Mouse (Mus musculus) heart, embryonic 12.5 days (tissue): ENCODE data around the gene Xrcc3. TPM values are rescaled to one million over a fixed set of nuclear protein-coding genes. Genes with fewer than 3 reads are reported as not detected.

ENCODE experiments used
- ATAC-seq: fragments of 200-750 bp; cut with Nextera tagmentation; 2 replicates; pipeline ENCODE4 v1.8.0; 2017; ENCODE audit warnings: moderate TSS enrichment, moderate library complexity; ENCODE audit not compliant: insufficient number of reproducible peaks, low FRiP score
- H3K27ac ChIP-seq: fragments of 300-500 bp; sonication (generic); 2 replicates; pipeline ENCODE4 v1.5.1; 2016; ENCODE audit warnings: mild to moderate bottlenecking, moderate library complexity; ENCODE audit not compliant: poor library complexity, severe bottlenecking
- H3K27me3 ChIP-seq: fragments of 300-500 bp; sonication (generic); replicated peaks from 2 replicates; pipeline ENCODE4 v1.6.1; 2016; ENCODE audit warnings: mild to moderate bottlenecking, moderate library complexity
- H3K36me3 ChIP-seq: fragments of 300-500 bp; sonication (generic); 2 replicates; pipeline ENCODE4 v1.6.1; 2016; ENCODE audit warnings: mild to moderate bottlenecking, moderate library complexity
- H3K4me1 ChIP-seq: fragments of 300-500 bp; sonication (generic); replicated peaks from 2 replicates; pipeline ENCODE4 v1.6.1; 2016; ENCODE audit warnings: mild to moderate bottlenecking
- H3K4me2 ChIP-seq: fragments of 300-500 bp; sonication (generic); 2 replicates; pipeline ENCODE4 v1.6.1; 2016; ENCODE audit warnings: mild to moderate bottlenecking, moderate library complexity
- H3K4me3 ChIP-seq: fragments of 300-500 bp; sonication (generic); 2 replicates; pipeline ENCODE4 v1.5.1; 2016; ENCODE audit warnings: mild to moderate bottlenecking
- H3K9ac ChIP-seq: fragments of 300-500 bp; sonication (generic); 2 replicates; pipeline ENCODE4 v1.6.1; 2016; ENCODE audit warnings: mild to moderate bottlenecking, moderate library complexity
- H3K9me3 ChIP-seq: fragments of 300-500 bp; sonication (generic); replicated peaks from 2 replicates; pipeline ENCODE4 v1.6.1; 2016; ENCODE audit warnings: mild to moderate bottlenecking, moderate library complexity
- WGBS: fragments of 180-500 bp; shearing (Covaris S2); methylation state at CpG from one replicate; pipeline ENCODE4 v1.1.7; 2016; 5-methylcytosine and 5-hydroxymethylcytosine counted together
- polyA plus RNA-seq: library from polyadenylated mRNA; unstranded; fragments of >200 nt; fragmentation: Nextera tagmentation; extraction: Ambion mirVana; gene quantifications from 2 replicates; pipeline ENCODE4 v1.2.1, GENCODE M21; 2016

Xrcc3 gene
- polyA plus RNA-seq, 1 experiment from 2014 or later, result 6.1 TPM

DNA sequence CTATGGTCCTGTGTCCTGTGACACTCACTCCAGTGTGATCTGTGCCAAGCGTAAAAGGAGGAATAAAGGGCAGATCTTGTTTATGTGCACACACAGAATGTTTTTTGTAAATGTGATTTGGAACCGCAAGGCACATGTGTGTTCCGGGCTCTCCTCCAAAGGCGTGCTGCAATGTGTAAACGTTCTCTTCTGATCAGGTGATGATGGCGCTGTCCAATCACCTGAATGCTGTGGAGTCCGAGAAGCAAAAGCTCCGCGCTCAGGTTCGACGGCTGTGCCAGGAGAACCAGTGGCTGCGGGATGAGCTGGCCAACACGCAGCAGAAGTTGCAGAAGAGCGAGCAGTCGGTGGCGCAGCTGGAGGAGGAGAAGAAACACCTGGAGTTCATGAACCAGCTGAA, 39.5 kb downstream of the Xrcc3 start:
- H3K36me3 ChIP-seq, result peaks cover 75% of the 10 kb centered on the region
- no peak for ATAC-seq

DNA sequence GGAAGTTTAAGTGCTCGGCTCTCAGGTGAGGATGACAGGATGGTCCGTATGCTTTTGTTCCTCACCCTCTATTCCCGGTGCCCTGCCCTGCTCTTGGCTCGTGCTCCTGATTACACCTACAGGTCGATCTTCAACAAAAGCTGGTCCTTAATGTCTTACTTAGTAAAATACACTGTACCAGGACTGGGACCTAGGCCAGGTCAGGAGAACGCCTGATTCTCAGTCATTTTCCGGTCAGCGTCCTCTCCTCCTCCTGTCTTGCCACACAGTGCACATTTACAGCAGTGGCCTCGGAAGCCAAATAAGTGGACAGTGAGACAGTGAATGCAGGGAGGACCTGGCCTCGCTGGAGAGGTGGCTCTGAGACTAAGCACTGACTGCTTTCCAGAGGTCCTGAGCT, 43.0 kb downstream of the Xrcc3 start:
- H3K9ac ChIP-seq, result no peak overlapping the region
- no peak overlapping the region for H3K4me2 ChIP-seq
- H3K36me3 ChIP-seq, result peaks cover 41% of the 10 kb centered on the region
- ATAC-seq, result no peak
- H3K4me3 ChIP-seq, result no peak overlapping the region
- WGBS, result 87% methylated on average over 10 of the region's 10 CpGs
- H3K27me3 ChIP-seq, result no peaks in the 10 kb centered on the region
- H3K27ac ChIP-seq, result 0 out of 2 replicates have a peak overlapping the region, but pooled peaks have one; percentile 73
- H3K9me3 ChIP-seq, result no peaks in the 10 kb centered on the region
- H3K4me1 ChIP-seq, result peaks cover 42% of the 10 kb centered on the region

More for the DNA sequence above, 39.5 kb downstream of the Xrcc3 start:
- Histone ChIP-seq H3K4me1 (peaks cover 17% of the 10 kb centered on the region), H3K4me2 (no peak overlapping the region), H3K27me3 (no peaks in the 10 kb centered on the region), H3K4me3 (no peak overlapping the region), H3K27ac (no peak overlapping the region), H3K9ac (no peak overlapping the region), H3K9me3 (peaks cover under 1% of the 10 kb centered on the region; the same call in 1 of the 2 replicates)
- WGBS, result 88% methylated on average over 16 of the region's 16 CpGs

DNA sequence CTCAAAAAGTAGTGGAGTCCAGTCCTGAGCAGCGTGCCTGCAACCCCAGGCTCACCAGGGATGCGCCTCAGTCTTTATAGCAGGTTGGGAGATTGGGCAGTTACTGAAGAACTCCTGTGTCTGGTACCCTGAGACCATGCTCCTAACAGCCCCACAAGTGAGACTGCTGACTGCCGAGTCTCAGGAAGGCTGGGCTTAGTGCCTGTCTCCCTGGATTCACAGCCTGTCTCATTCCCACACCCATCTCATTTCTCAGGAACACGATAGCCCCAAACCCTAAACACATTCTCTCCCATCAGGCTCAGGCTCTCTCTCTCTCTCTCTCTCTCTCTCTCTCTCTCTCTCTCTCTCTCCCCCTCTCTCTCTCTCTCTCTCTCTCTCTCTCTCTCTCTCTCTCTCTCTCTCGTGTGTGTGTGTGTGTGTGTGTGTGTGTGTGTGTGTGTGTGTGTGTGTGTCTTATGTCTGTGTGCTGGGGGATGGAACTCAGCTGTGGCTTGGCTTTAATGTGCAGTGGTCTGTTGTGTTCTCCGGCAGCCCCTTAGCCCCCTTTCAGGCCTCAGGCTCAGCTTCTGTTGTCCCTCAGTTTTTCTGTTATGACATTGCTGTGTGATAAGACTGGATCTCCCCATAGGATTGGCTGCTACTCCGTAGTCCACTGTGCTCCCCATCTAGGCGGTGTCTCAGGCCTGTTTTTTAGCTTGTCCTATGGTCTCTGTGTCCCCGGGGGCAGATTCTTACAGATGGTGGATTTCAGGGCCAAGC, 43.7 kb downstream of the Xrcc3 start:
- H3K4me2 ChIP-seq, result peak overlapping the region; percentile 3; the same call in 1 of the 2 replicates
- no peaks in the 10 kb centered on the region for H3K27me3 ChIP-seq
- no peak for ATAC-seq
- H3K9ac ChIP-seq, result peak overlapping the region; percentile 57; the same call in 1 of the 2 replicates
- H3K9me3 ChIP-seq, result no peaks in the 10 kb centered on the region
- no peak overlapping the region for H3K4me3 ChIP-seq
- 49% methylated on average over 8 of the region's 9 CpGs for WGBS
- peaks cover 35% of the 10 kb centered on the region for H3K36me3 ChIP-seq
- H3K27ac ChIP-seq, result peak overlapping the region; percentile 73
- H3K4me1 ChIP-seq, result peaks cover 45% of the 10 kb centered on the region

DNA sequence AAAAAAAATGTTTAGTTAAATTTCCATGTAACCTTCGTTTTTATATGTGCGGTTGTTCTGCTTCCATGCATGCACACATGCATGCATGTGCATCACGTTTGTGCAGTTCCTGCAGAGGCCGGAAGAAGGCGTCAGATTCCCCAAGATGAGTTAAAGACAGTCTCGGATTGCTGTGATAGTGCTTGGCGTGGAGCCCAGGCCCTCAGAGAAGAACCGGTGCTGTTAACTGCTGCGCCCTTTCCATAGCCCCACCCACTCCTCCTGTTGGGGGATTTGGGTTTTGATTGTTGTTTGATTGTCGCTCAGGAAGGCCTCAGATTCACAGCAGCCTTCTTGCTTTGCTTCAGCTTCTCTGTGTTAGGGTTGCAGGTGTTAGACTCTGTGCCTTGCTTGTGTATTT, 44.4 kb downstream of the Xrcc3 start:
- H3K4me2 ChIP-seq, result no peak overlapping the region
- peak overlapping the region; percentile 73 for H3K27ac ChIP-seq
- peaks cover 28% of the 10 kb centered on the region for H3K36me3 ChIP-seq
- 30% methylated on average over 10 of the region's 10 CpGs for WGBS
- no peaks in the 10 kb centered on the region for H3K9me3 ChIP-seq
- peaks cover 45% of the 10 kb centered on the region for H3K4me1 ChIP-seq
- ATAC-seq, result 0 out of 2 replicates have a peak, but pooled peaks have one; percentile 72
- H3K4me3 ChIP-seq, result no peak overlapping the region
- no peak overlapping the region for H3K9ac ChIP-seq
- no peaks in the 10 kb centered on the region for H3K27me3 ChIP-seq

DNA sequence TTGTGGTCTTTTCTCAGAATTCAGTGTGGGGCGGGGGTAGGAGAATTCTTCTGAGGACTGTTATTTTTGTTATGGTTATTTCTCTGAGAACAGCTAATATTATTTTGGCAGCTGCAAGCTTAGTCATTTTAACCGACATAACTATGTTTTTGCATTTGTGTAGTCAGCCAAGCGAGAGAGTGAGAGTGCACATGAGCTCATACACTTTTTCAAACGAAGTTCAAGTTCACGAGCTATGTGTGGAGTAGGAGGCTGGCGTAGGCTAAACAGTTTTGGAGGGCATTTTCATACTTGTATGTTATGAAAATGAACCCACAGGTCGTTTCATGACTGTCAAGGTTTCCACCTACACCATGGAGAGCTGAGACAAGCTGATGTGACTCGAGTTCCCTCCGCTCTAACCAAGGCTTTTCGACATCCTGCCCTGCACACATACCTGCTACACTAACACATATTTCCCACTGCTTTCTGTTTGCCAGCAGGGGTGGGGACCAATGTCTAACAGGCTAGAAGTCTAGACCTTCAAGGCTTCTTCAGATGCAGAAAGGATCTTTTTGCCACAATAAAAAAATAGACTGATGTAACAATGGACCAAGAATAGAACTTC, 45.2 kb downstream of the Xrcc3 start:
- WGBS, result 89% methylated on average over 10 of the region's 10 CpGs
- no peak for ATAC-seq
- peaks cover 20% of the 10 kb centered on the region for H3K36me3 ChIP-seq
- no peak overlapping the region for H3K9ac ChIP-seq
- H3K4me2 ChIP-seq, result no peak overlapping the region
- H3K27ac ChIP-seq, result no peak overlapping the region; the same call in 1 of the 2 replicates
- peaks cover 46% of the 10 kb centered on the region for H3K4me1 ChIP-seq
- no peaks in the 10 kb centered on the region for H3K9me3 ChIP-seq
- no peaks in the 10 kb centered on the region for H3K27me3 ChIP-seq
- H3K4me3 ChIP-seq, result no peak overlapping the region

DNA sequence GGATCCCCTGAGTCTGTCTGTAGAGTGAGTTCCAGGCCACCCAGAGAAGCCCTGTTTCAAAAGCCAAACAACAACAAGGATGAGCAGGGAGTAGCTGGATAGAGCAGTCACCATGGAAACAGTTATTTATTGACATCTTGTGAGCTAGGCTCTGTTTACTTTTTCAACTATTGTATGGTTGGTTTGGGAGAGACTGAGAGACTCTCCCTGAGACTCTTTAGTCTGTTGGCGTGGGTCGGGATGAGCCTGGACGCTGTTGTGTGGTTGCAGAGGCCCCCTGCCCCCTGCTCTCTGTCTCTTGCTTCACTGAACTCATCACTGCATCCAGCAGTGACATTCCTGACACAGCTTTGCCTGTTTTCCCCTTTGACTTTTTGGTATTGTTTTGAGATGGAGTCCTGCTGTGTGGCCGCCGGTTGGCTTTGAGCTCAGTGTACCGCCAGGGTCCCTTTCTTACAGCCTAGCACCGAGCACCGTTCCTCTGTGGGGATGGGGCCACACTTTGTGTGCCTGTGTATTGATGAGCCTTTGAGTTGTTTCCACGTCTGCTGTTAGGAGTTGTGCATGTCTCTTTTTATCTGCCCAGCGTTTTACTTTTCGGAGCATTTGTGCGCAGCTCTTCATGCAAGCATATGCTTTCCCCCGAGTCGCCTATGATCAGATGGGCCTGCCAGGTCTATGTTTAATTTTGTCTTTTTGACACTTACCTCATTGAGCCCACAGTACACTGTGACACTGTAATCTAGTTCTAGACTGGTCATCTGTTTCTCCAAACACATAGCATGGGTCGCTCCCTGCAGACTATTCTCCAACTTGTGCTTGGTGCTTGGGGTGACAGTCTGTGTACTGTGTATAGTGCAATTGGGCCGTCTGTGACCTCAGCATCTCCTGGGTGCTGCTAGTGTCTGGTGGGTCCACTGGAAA, 47.1 kb downstream of the Xrcc3 start:
- Histone ChIP-seq H3K27ac (peak overlapping the region; percentile 20; the same call in 1 of the 2 replicates), H3K4me1 (peaks cover 65% of the 10 kb centered on the region), H3K4me2 (no peak overlapping the region), H3K27me3 (no peaks in the 10 kb centered on the region), H3K9ac (no peak overlapping the region), H3K4me3 (no peak overlapping the region), H3K36me3 (peaks cover 15% of the 10 kb centered on the region), H3K9me3 (no peaks in the 10 kb centered on the region)
- no peak for ATAC-seq
- 53% methylated on average over 16 of the region's 16 CpGs for WGBS

DNA sequence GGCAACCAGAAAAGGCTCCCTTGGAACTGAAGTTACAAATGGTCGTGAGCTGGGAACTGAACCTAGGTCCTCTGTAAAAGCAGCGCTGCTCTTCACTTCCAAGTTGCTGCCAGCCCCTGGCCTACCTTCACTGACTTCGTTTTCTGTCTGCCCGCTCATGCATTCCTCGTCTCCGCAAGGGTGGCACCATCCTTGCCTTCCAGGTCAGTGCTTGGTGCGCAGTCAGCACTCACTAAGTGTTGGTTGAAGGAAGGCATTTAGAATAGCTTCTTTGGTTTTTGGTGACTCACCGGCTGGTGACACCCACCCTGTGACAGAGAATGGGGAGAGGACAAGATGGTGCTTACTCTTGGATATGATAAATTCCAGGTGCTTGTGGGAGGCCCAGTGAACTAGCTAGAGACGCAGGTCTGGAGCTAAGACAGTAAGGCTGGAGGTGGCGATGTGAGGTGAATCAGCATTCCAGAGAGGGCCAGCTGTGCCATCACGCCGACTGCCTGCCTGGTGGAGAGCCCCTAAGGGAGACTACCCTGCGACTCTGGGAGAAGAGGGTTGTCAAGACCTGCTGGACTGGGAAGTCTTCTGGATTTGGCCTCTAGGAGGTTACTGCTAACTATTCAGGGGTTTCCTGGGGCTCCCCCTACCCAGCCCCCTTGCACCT, 50.9 kb downstream of the Xrcc3 start:
- Histone ChIP-seq H3K27me3 (no peaks in the 10 kb centered on the region), H3K27ac (no peak overlapping the region), H3K4me3 (no peak overlapping the region), H3K4me1 (peaks cover 65% of the 10 kb centered on the region), H3K9me3 (no peaks in the 10 kb centered on the region), H3K4me2 (no peak overlapping the region), H3K9ac (no peak overlapping the region), H3K36me3 (peaks cover 11% of the 10 kb centered on the region)
- 87% methylated on average over 13 of the region's 13 CpGs for WGBS
- no peak for ATAC-seq

DNA sequence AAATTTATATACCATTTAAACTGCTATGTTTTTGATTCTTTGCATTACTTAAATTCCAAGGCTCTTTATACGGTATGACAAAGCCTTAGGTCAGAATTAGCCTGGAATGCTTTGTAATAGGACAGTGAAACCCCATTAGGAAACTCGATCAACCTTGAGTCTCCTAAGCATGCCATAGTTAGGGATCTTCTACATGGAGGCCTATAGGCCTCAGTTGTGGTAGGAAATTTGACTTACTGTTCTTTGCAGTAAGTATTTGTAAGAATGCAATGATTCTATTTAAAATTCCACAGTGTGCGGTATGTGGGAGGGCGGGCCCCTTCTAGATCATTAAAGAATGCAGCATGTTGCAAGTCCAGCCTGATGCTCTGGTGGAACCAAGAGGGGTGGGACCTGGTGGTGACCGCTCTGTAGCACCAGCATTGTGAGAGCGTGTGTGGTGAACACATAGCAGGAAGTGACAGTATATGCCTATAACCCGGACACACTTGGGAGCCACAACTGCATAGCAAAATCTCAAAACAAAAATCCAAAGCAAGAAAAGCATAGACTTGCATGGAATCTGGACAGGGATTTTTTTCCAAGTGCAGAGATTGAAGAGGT, 53.3 kb downstream of the Xrcc3 start:
- H3K4me1 ChIP-seq, result peaks cover 46% of the 10 kb centered on the region
- H3K4me2 ChIP-seq, result peak overlapping the region; percentile 97
- WGBS, result 70% methylated on average over 7 of the region's 7 CpGs
- H3K36me3 ChIP-seq, result peaks cover 11% of the 10 kb centered on the region
- ATAC-seq, result no peak
- H3K27ac ChIP-seq, result no peak overlapping the region
- no peaks in the 10 kb centered on the region for H3K9me3 ChIP-seq
- H3K27me3 ChIP-seq, result no peaks in the 10 kb centered on the region
- peak overlapping the region; percentile 93; the same call in 1 of the 2 replicates for H3K4me3 ChIP-seq
- H3K9ac ChIP-seq, result no peak overlapping the region

DNA sequence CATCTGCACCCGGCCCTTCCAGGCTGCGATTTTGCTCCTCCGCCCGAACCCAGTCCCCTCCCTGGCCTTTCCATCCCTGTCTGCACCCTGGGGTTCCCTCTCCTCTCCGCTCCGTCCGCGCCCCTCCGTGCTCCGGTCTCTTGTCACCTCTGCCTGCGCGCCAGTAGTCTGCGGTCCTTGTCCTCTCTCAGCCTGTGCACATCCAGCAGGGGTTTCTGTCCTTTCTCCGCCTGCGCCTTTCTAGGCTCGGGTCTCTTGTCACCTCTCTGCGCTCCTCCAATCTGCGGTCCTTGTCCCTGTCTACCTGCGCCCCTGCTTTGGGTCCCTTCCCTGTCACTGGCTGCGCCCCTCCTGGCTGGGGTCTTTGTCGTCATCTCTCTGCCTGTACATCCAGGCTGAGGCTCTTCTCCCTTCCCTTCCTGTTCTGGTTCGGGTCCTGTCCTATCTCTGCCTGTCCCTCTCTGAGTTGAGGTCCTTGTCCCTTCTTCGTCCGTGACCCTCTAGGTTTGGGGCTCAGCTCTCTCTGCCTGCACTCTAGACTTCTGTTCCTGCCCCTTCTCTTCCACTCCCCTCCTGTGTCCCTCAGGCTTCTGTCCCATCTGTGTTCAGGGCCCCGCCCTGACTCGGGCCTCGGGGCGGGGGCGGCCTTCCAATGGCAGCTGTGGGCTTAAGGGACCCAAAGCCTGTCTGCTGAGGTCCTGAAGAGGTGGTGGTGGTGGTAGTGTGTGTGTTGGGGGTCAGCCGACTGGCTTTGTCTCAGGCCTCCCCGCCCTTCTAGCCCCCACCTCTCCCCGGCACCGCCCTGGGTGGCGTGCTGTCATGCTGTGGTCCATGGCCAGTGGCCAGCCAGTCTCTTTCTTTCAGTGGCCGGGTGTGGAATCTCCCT, 54.3 kb downstream of the Xrcc3 start:
- ATAC-seq, result peak; percentile 31
- Histone ChIP-seq H3K4me2 (peak overlapping the region; percentile 97), H3K4me1 (peaks cover 45% of the 10 kb centered on the region), H3K9me3 (no peaks in the 10 kb centered on the region), H3K27ac (peak overlapping the region; percentile 85), H3K27me3 (no peaks in the 10 kb centered on the region), H3K36me3 (peaks cover 11% of the 10 kb centered on the region), H3K9ac (peak overlapping the region; percentile 96), H3K4me3 (peak overlapping the region; percentile 93)
- WGBS, result 1% methylated on average over 35 of the region's 35 CpGs
